Mouse (Mus musculus) G1E (cell line): ENCODE results near the gene Ilvbl. TPM values are rescaled to one million over a fixed set of nuclear protein-coding genes. Genes with fewer than 3 reads are reported as not detected.

Experiments used
- ATAC-seq: 2 replicates; pipeline ENCODE4 v1.8.0; 2016; ENCODE audit warnings: mild to moderate bottlenecking; ENCODE audit not compliant: insufficient number of reproducible peaks, poor library complexity, low FRiP score, severe bottlenecking; ENCODE audit errors: extremely low read depth
- DNase-seq: peaks from one replicate; pipeline ENCODE4 v3.0.0; 2012; ENCODE audit warnings: low spot score
- H3K27me3 ChIP-seq: 2 replicates; pipeline ENCODE4 v1.6.1; 2012; ENCODE audit warnings: mild to moderate bottlenecking, low read length, inconsistent platforms; ENCODE audit not compliant: insufficient read depth
- H3K36me3 ChIP-seq: replicated peaks from 2 replicates; pipeline ENCODE3; 2012; ENCODE audit warnings: mild to moderate bottlenecking, inconsistent platforms
- H3K4me1 ChIP-seq: 2 replicates; pipeline ENCODE4 v1.6.1; 2012; ENCODE audit warnings: low read depth, low read length, inconsistent platforms, mixed read lengths; ENCODE audit not compliant: insufficient read depth
- H3K4me3 ChIP-seq: 2 replicates; pipeline ENCODE4 v1.5.1; 2012; ENCODE audit warnings: low read depth, mild to moderate bottlenecking, inconsistent platforms, low read length, moderate library complexity, mixed read lengths
- H3K9me3 ChIP-seq: replicated peaks from 2 replicates; pipeline ENCODE4 v1.6.1; 2012; ENCODE audit warnings: inconsistent platforms
- CTCF ChIP-seq: IDR thresholded peaks from 2 replicates; pipeline ENCODE4 v1.5.1; 2012; ENCODE audit warnings: low read depth, low read length, inconsistent platforms, mixed read lengths
- GATA1 ChIP-seq: IDR thresholded peaks from 2 replicates; pipeline ENCODE4 v1.6.1; 2012; ENCODE audit warnings: borderline replicate concordance, low read length, inconsistent platforms, mixed read lengths
- GATA2 ChIP-seq: IDR thresholded peaks from 2 replicates; pipeline ENCODE4 v1.6.1; 2012; ENCODE audit warnings: low read depth, low read length, inconsistent platforms, borderline replicate concordance
- POLR2AphosphoS5 ChIP-seq: IDR thresholded peaks from 2 replicates; pipeline ENCODE4 v1.6.1; 2012; ENCODE audit warnings: low read depth, low read length, inconsistent platforms; ENCODE audit not compliant: insufficient replicate concordance
- TAL1 ChIP-seq: conservative IDR thresholded peaks from 2 replicates; pipeline ENCODE4 v1.6.1; 2012; ENCODE audit warnings: low read depth, low read length, inconsistent platforms, mixed read lengths
- polyA plus RNA-seq: library from polyadenylated mRNA; stranded (reverse); fragments of >175 nt; gene quantifications from 2 replicates; pipeline ENCODE4 v1.2.3, GENCODE M21; 2012
- total RNA-seq, 2 experiments: library from RNA; stranded (forward) in 1 of 2; stranded (reverse) in 1 of 2; fragments of 200-1000 nt in 1 of 2; fragments of >200 nt in 1 of 2; fragmentation: Nextera tagmentation in 1 of 2; gene quantifications; 2 replicates each; pipeline ENCODE4 v1.2.3; 2014 to 2017

Gene Ilvbl
- total and polyA plus RNA-seq, 3 experiments, result 6.2 to 10.2 (median 7.7) TPM

DNA sequence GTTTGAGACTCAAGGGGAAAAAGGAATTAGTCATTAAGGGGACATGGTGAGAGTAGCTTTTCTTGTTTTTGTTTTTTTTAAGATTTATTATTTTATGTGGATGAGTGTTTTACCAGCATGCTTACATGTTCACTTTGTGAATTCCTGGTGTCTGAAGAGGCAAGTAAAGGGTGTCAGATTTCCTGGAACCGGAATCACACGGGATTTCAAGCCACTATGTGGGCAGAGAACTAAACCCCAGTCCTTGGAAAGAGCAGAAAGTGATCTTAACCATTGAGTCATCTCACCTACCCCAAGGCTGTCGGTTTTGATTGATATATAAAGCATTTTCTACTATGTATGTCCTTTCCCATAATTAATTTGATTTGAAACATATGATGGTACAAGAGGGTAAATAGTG, 4.5 kb upstream of the Ilvbl start:
- H3K36me3 ChIP-seq, result no peaks in the 10 kb centered on the region
- no peak for TF ChIP-seq TAL1
- TF ChIP-seq POLR2AphosphoS5, result no peak
- no peak for TF ChIP-seq CTCF
- TF ChIP-seq GATA2, result no peak
- no peak for TF ChIP-seq GATA1
- no peaks in the 10 kb centered on the region for H3K9me3 ChIP-seq
- peaks cover 11% of the 10 kb centered on the region for H3K4me1 ChIP-seq
- no peak overlapping the region for H3K4me3 ChIP-seq
- 0 out of 2 replicates have a peak, but pooled peaks cover 3% of the 10 kb centered on the region for H3K27me3 ChIP-seq
- DNase-seq (no peak), ATAC-seq (no peak)

- Histone ChIP-seq H3K27me3 (0 out of 2 replicates have a peak, but pooled peaks cover 3% of the 10 kb centered on the region), H3K4me1 (peaks cover 16% of the 10 kb centered on the region), H3K9me3 (no peaks in the 10 kb centered on the region), H3K36me3 (no peaks in the 10 kb centered on the region), H3K4me3 (no peak overlapping the region)
- ATAC-seq (no peak), DNase-seq (no peak)
- TF ChIP-seq TAL1 (no peak), POLR2AphosphoS5 (no peak), GATA1 (no peak), GATA2 (no peak), CTCF (no peak)
Measured at GRCm38 (mm10) chr10:78570416-78570815, 3.7 kb upstream of the Ilvbl start.

DNA sequence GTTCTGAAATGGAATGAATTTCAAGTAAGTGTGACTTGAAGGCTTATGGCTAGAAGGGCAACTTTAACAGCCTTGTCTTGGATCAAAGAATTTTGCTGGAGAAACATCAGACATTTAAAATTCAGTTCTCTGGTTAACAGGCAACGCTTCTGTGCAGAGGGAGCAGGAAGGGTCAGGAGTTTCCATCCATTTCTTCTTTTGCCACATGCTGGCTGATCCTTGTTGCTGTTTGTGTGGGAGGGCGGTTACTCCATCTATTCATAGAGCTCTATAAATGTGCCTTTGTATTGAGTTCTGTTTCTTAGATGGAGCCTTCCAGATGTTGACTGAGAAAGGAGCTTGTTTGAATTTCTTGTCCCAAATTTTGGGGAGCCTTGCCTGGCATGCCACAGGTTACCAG, 3.2 kb upstream of the Ilvbl start:
- Histone ChIP-seq H3K36me3 (peaks cover 3% of the 10 kb centered on the region), H3K4me1 (peaks cover 20% of the 10 kb centered on the region), H3K9me3 (no peaks in the 10 kb centered on the region), H3K4me3 (no peak overlapping the region), H3K27me3 (0 out of 2 replicates have a peak, but pooled peaks cover 3% of the 10 kb centered on the region)
- TF ChIP-seq CTCF, result no peak
- DNase-seq, result no peak
- ATAC-seq, result no peak

GRCm38 (mm10) chr10:78573226-78573625, 920 bp upstream of the Ilvbl start:
- ATAC-seq, result no peak
- no peak for TF ChIP-seq POLR2AphosphoS5
- no peak for TF ChIP-seq CTCF
- no peak for TF ChIP-seq GATA2
- no peak for TF ChIP-seq TAL1
- TF ChIP-seq GATA1, result no peak
- peaks cover 33% of the 10 kb centered on the region for H3K4me1 ChIP-seq
- H3K36me3 ChIP-seq, result peaks cover 23% of the 10 kb centered on the region
- H3K9me3 ChIP-seq, result no peaks in the 10 kb centered on the region
- no peak for DNase-seq
- H3K27me3 ChIP-seq, result 0 out of 2 replicates have a peak, but pooled peaks cover 3% of the 10 kb centered on the region
- no peak overlapping the region for H3K4me3 ChIP-seq

DNA sequence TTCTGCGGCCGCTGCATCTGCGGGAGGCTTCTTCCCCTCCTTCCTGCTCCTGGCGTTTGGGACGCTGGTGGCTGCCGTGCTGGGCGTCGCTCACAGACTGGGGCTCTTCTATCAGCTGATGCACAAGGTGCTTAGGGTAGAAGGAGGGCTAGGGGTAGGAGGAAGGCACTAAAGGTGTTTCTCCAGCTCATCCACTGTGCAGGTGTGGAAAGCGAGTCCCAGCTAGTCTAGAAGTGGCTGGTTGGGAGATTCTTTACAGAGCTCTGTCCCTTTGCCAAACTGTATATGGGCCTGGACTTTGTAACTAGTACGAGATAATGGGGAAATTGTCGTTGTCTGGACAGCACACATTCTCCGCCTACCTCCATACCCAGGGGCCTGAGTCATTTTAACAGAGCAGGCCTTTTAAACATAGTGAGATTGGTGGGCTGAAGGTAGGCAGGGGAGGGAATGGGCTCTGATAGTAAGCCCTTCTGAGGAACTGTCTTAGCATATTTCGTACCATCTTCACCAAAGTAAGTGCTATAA, 1.0 kb downstream of the Ilvbl start:
- Histone ChIP-seq H3K4me1 (peaks cover 33% of the 10 kb centered on the region), H3K36me3 (peaks cover 43% of the 10 kb centered on the region), H3K27me3 (0 out of 2 replicates have a peak, but pooled peaks cover 3% of the 10 kb centered on the region), H3K4me3 (peak overlapping the region; percentile 83), H3K9me3 (no peaks in the 10 kb centered on the region)
- no peak for TF ChIP-seq TAL1
- TF ChIP-seq GATA1, result no peak
- no peak for TF ChIP-seq CTCF
- no peak for TF ChIP-seq POLR2AphosphoS5
- no peak for TF ChIP-seq GATA2
- ATAC-seq (peak; percentile 3; the same call in 1 of the 2 replicates), DNase-seq (peak; percentile 34)

GRCm38 (mm10) chr10:78575690-78576089, 1.5 kb downstream of the Ilvbl start:
- peak overlapping the region; percentile 83; the same call in 1 of the 2 replicates for H3K4me3 ChIP-seq
- H3K4me1 ChIP-seq, result peaks cover 33% of the 10 kb centered on the region
- H3K9me3 ChIP-seq, result no peaks in the 10 kb centered on the region
- no peak for TF ChIP-seq GATA2
- TF ChIP-seq POLR2AphosphoS5, result no peak
- TF ChIP-seq TAL1, result no peak
- TF ChIP-seq CTCF, result no peak
- TF ChIP-seq GATA1, result no peak
- DNase-seq (no peak), ATAC-seq (no peak)
- H3K36me3 ChIP-seq, result peaks cover 48% of the 10 kb centered on the region
- H3K27me3 ChIP-seq, result no peaks in the 10 kb centered on the region
